Mouse (Mus musculus): ENCODE results near the gene Tmc3.

DNA sequence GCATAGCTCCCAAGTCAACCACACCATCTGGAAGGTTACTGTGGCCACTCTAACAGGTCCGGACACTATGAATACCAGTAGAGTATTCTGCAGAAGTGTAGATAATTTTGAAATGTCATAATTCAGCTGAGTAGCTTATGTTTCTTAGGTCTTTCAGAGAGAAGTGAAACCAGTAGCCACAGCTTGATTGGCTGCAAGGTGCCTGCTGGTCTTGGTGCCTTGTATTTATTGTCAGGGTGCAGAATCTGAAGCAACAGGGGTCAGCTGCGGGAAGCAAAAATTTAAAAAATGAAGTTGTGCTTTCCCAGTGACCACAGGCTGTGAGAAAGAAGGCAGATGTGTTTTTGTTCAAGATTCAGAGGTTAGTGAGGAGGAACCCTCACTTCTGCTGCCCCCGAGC, 31.5 kb downstream of the Tmc3 start:
- TF ChIP-seq POLR2A (IDR thresholded peaks at IDR 0.05; ENCODE audit: low read depth, low read length) (no peak), CTCF (IDR thresholded peaks at IDR 0.05; ENCODE audit: extremely low read depth, insufficient read depth, insufficient read length, insufficient replicate concordance) (no peak)
